Mouse (Mus musculus) kidney, embryonic 16.5 days (tissue): ENCODE data around the gene Gtf2i. TPM values are rescaled to one million over a fixed set of nuclear protein-coding genes. Genes with fewer than 3 reads are reported as not detected.
"Not testable (repeated sequence)": the region's sequence is repeated elsewhere in the genome, so short reads cannot be mapped to it uniquely, and the experiment has no call there.

Source experiments
- ATAC-seq: fragments of 200-750 bp; cut with Nextera tagmentation; 2 replicates; pipeline ENCODE4 v1.8.0; 2017; ENCODE audit warnings: moderate TSS enrichment; ENCODE audit not compliant: low FRiP score, low TSS enrichment
- H3K27ac ChIP-seq: fragments of 300-500 bp; sonication (generic); 2 replicates; pipeline ENCODE4 v1.5.1; 2014; ENCODE audit warnings: low read length
- H3K27me3 ChIP-seq: fragments of 300-500 bp; sonication (generic); 2 replicates; pipeline ENCODE4 v1.6.1; 2014; ENCODE audit warnings: low read length, control low read depth, mixed read lengths; ENCODE audit not compliant: insufficient read depth
- H3K36me3 ChIP-seq: fragments of 300-500 bp; sonication (generic); 2 replicates; pipeline ENCODE4 v1.6.1; 2014; ENCODE audit warnings: low read length, control low read depth, mixed read lengths; ENCODE audit not compliant: insufficient read depth
- H3K4me1 ChIP-seq: fragments of 300-500 bp; sonication (generic); 2 replicates; pipeline ENCODE4 v1.6.1; 2014; ENCODE audit warnings: low read length, control low read depth, mixed read lengths; ENCODE audit not compliant: insufficient read depth
- H3K4me2 ChIP-seq: fragments of 300-500 bp; sonication (generic); replicated peaks from 2 replicates; pipeline ENCODE4 v1.6.1; 2014; ENCODE audit warnings: low read depth, low read length
- H3K4me3 ChIP-seq: fragments of 300-500 bp; sonication (generic); 2 replicates; pipeline ENCODE4 v1.5.1; 2014; ENCODE audit warnings: mild to moderate bottlenecking, low read length
- H3K9ac ChIP-seq: fragments of 300-500 bp; sonication (generic); replicated peaks from 2 replicates; pipeline ENCODE4 v1.6.1; 2014; ENCODE audit warnings: low read length
- H3K9me3 ChIP-seq: fragments of 300-500 bp; sonication (generic); 2 replicates; pipeline ENCODE4 v1.6.1; 2016; ENCODE audit warnings: low read length, control low read depth
- WGBS: fragments of 180-500 bp; shearing (Covaris S2); extraction: QIAGEN DNeasy Blood & Tissue Kit; methylation state at CpG from one replicate; pipeline ENCODE4 v1.1.7; 2014; 5-methylcytosine and 5-hydroxymethylcytosine counted together
- polyA plus RNA-seq: library from polyadenylated mRNA; unstranded; fragments of >200 nt; fragmentation: Nextera tagmentation; extraction: Ambion mirVana; gene quantifications from 2 replicates; pipeline ENCODE4 v1.2.1, GENCODE M21; 2015

Gene Gtf2i
- polyA plus RNA-seq, 1 experiment from 2014 or later = 179 TPM

DNA sequence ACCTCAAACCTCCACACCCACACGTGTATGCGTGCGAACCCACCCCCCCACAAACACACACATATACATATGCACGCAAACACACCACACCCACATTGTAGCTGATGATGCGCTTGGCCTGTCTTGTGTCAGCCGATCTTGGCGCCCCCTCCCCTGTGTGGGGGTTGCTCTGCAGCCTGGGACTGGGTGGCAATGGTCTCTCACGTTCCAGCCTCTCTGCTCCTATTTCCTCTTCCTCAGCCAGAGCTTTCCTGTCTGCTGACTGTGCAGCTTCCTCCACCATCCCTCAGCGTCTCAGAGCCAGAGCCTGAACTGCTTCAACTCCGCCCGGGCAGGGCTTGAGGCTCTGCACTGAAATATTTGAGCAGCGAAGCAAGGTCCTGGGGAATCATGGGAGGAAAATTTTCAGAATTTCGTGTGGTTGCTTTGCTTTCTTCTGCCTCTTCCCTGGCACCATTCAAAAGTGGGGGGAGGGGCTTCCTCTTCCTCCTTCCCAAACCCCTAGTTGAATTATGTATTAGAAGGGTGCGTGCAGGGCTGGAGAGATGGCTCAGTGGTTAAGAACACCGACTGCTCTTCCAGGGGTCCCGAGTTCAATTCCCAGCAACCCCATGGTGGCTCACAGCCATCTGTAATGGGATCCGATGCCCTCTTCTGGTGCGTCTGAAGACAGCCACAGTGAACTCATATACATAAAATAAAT is 28.1 kb upstream of the Gtf2i start:
- ATAC-seq = peak; percentile 73
- 64% methylated on average over 18 of the region's 18 CpGs for WGBS
- Histone ChIP-seq H3K9ac (no peak overlapping the region), H3K4me3 (no peak overlapping the region), H3K4me1 (no peaks in the 10 kb centered on the region; the same call in 1 of the 2 replicates), H3K27ac (peak overlapping the region; percentile 69; the same call in 1 of the 2 replicates), H3K36me3 (no peaks in the 10 kb centered on the region), H3K4me2 (0 out of 2 replicates have a peak overlapping the region, but pooled peaks have one; percentile 23), H3K27me3 (no peaks in the 10 kb centered on the region), H3K9me3 (no peaks in the 10 kb centered on the region)

DNA sequence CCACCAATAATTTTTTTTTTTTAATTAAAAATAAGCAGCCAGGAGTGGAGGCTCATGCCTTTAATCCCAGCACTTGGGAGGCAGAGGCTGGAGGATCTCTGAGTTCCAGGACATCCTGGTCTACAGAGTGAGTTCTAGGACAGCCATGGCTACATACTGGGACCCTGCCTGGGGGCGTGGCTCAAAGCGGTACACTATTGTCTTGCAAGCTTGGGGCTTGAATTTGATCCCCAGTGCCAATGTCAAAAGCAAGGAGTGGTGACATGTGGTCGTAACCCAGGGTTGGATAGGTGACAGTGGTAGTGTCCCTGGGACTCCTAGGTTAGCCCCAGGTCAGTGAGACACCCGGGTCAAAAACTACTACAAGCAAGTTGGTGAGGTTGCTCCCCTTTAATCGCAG is 27.2 kb upstream of the Gtf2i start:
- no peak for ATAC-seq
- Histone ChIP-seq H3K36me3 (no peaks in the 10 kb centered on the region), H3K27ac (no peak overlapping the region), H3K27me3 (no peaks in the 10 kb centered on the region), H3K4me3 (no peak overlapping the region), H3K9me3 (no peaks in the 10 kb centered on the region), H3K4me2 (no peak overlapping the region), H3K9ac (no peak overlapping the region), H3K4me1 (no peaks in the 10 kb centered on the region; the same call in 1 of the 2 replicates)
- 93% methylated on average over 5 of the region's 5 CpGs for WGBS

DNA sequence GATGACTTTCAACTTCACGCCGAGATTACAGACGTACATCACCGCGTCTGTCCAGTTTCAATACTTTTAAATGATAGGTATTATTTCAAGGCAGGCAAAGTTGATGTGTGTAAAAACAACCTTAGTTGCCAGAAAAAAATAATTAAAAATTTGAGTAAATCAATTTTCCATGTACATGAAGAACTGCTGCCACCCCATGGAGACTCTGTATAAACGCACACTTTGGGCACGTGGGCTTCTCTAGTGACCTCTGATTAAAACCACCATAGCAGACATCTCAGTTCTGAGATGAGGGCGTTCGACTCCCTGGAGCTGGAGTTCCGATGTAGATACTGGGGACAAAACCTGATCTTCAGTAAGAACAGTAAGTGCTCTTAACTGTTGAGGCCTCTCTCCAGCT is 26.8 kb upstream of the Gtf2i start:
- H3K9ac ChIP-seq = no peak overlapping the region
- WGBS = 62% methylated on average over 10 of the region's 10 CpGs
- no peak for ATAC-seq

DNA sequence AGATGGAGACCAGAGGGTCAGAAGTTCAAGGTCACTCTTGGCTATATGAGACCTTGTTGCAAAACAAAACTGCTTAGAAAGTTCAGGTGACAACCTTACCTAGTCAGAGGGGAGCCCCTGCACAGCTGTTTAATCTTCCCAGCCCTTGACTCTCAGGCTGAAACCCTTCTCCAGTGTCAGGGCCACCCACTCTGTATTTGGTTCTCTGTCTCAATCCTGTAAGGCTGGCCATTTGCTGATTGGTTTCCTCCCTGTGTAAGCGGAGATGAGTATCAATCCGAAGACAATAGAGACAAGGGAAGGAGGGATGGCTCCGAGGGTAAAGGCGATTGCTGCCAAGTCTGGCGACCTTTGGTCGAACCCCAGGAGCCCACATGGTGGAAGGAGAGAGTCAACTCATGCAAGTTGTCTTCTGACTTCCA is 25.6 kb upstream of the Gtf2i start:
- peak; percentile 41; the same call in 1 of the 2 replicates for ATAC-seq
- no peak overlapping the region for H3K4me2 ChIP-seq
- 23% methylated on average over 6 of the region's 6 CpGs for WGBS

More for the DNA sequence above, 26.8 kb upstream of the Gtf2i start:
- no peak overlapping the region for H3K4me3 ChIP-seq
- no peaks in the 10 kb centered on the region; the same call in 1 of the 2 replicates for H3K4me1 ChIP-seq
- H3K4me2 ChIP-seq = no peak overlapping the region
- no peaks in the 10 kb centered on the region for H3K9me3 ChIP-seq
- no peaks in the 10 kb centered on the region for H3K36me3 ChIP-seq
- no peak overlapping the region for H3K27ac ChIP-seq
- H3K27me3 ChIP-seq = no peaks in the 10 kb centered on the region

GRCm38 (mm10) chr5:134337012-134337411 is 22.5 kb upstream of the Gtf2i start:
- H3K4me1 ChIP-seq, H3K27ac ChIP-seq, H3K9ac ChIP-seq, H3K4me2 ChIP-seq, H3K27me3 ChIP-seq, H3K9me3 ChIP-seq, H3K4me3 ChIP-seq, ATAC-seq, H3K36me3 ChIP-seq: not testable (repeated sequence)
- WGBS = 73% methylated on average over 2 of the region's 2 CpGs

More for the DNA sequence above, 25.6 kb upstream of the Gtf2i start:
- Histone ChIP-seq H3K9ac (no peak overlapping the region), H3K9me3 (no peaks in the 10 kb centered on the region), H3K4me1 (no peaks in the 10 kb centered on the region; the same call in 1 of the 2 replicates), H3K27me3 (no peaks in the 10 kb centered on the region), H3K36me3 (no peaks in the 10 kb centered on the region), H3K27ac (no peak overlapping the region), H3K4me3 (no peak overlapping the region)

GRCm38 (mm10) chr5:134332743-134333142 is 18.2 kb upstream of the Gtf2i start:
- Histone ChIP-seq H3K27me3 (no peaks in the 10 kb centered on the region), H3K4me1 (0 out of 2 replicates have a peak, but pooled peaks cover 3% of the 10 kb centered on the region), H3K9me3 (no peaks in the 10 kb centered on the region), H3K27ac (peak overlapping the region; percentile 69), H3K36me3 (no peaks in the 10 kb centered on the region), H3K9ac (no peak overlapping the region; the same call in 1 of the 2 replicates), H3K4me3 (no peak overlapping the region), H3K4me2 (no peak overlapping the region)
- WGBS = 32% methylated on average over 8 of the region's 8 CpGs
- peak; percentile 15; the same call in 1 of the 2 replicates for ATAC-seq

DNA sequence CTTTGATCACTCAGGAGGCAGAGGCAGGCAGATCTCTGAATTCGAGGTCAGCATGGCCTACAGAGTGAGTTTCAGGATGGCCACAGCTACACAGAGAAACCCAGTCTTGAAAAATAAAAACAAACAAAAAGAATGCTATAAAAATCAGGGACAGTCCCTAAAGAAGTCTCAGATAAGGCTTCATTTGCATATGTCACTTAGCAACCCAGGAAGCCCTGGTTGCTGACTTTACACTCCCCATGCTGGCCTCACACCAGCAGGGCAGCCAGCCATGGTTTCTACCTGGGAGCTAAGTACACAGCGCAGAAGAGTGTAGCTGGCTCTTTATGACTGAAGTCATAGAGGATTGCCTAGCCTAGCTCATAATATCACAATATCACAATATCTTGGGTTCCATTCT is 15.5 kb upstream of the Gtf2i start:
- Histone ChIP-seq H3K36me3 (no peaks in the 10 kb centered on the region), H3K4me2 (no peak overlapping the region), H3K27me3 (no peaks in the 10 kb centered on the region), H3K9me3 (no peaks in the 10 kb centered on the region), H3K4me1 (peaks cover 12% of the 10 kb centered on the region; the same call in 1 of the 2 replicates), H3K4me3 (no peak overlapping the region), H3K9ac (no peak overlapping the region), H3K27ac (no peak overlapping the region)
- ATAC-seq = no peak
- 85% methylated on average over 2 of the region's 2 CpGs for WGBS

DNA sequence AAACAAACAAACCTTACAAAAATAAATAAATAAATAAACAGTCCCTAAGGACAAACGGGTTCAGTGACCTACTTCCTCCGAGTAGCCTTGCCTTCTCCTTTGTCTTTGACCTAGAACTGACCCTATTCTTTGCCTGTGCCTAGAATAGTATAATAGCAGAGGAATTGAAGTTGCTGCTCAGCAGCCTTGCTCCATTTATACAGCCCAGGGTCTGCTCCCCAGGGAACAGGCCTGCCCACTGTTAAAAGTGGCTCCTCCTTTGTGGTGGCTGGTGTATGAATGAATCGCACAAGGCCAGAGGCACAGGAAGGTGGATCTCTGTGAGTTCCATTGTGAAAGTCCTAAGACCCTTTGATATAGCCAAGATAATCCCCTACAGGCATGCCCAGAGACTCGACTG is 14.8 kb upstream of the Gtf2i start:
- 62% methylated on average over 4 of the region's 4 CpGs for WGBS
- no peak overlapping the region for H3K4me2 ChIP-seq
- H3K27ac ChIP-seq = no peak overlapping the region
- no peaks in the 10 kb centered on the region for H3K36me3 ChIP-seq
- H3K27me3 ChIP-seq = no peaks in the 10 kb centered on the region
- peaks cover 12% of the 10 kb centered on the region; the same call in 1 of the 2 replicates for H3K4me1 ChIP-seq
- H3K4me3 ChIP-seq = no peak overlapping the region
- H3K9me3 ChIP-seq = no peaks in the 10 kb centered on the region
- H3K9ac ChIP-seq = no peak overlapping the region
- no peak for ATAC-seq

GRCm38 (mm10) chr5:134328482-134329001 is 14.0 kb upstream of the Gtf2i start:
- 74% methylated on average over 6 of the region's 6 CpGs for WGBS
- no peaks in the 10 kb centered on the region for H3K9me3 ChIP-seq
- no peaks in the 10 kb centered on the region for H3K27me3 ChIP-seq
- no peaks in the 10 kb centered on the region for H3K36me3 ChIP-seq
- H3K9ac ChIP-seq = no peak overlapping the region
- H3K4me3 ChIP-seq = no peak overlapping the region
- H3K27ac ChIP-seq = no peak overlapping the region
- peaks cover 12% of the 10 kb centered on the region; the same call in 1 of the 2 replicates for H3K4me1 ChIP-seq
- ATAC-seq = no peak
- no peak overlapping the region for H3K4me2 ChIP-seq
